Mouse (Mus musculus) heart, adult 8-10 months (tissue): ENCODE measurements at regions not wholly inside any gene's neighbourhood (a gene's known extent, or its start where the extent isn't known, plus 50 kb on each side); places are given as distances from the start of the nearest gene placed in this dataset.

Experiments used
- DNase-seq: peaks from one replicate; pipeline ENCODE4 v3.0.0; 2022; ENCODE audit warnings: low spot score

DNA sequence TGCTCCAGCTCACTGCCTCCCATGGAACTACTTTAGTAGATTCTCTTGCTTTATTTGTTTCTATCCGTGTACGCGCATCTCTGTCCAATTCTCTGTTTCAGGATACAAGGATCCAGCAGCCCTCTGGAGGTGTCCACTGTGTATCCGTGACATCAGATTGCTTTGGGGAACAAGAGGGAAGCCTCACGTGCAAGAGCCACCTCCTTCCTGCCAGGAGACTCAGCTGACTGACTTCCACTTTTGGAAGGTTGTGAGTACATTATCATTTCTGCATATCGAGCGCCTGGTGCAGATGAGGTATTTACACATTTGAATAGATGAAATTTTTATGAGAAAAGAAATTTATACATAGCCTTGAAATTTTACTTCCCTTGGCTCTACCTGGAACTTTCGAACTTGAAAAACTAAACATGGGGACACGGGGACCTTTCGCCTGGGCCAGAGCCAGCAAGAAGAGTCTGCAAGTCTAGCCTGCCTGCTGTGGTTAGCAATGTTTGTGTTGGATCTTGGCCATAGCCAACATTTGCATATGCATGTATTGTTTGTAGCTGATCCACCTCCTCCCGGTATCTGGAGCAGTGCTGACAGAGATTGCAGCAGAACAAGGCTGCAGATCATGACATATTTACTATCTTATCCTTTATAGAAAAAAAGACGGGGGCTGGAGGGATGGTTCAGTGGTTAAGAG lies 74.1 kb upstream of the Zc3h12a start:
- no peak for DNase-seq

- DNase-seq, result no peak
These were observed 73.1 kb upstream of the Zc3h12a start for GRCm38 (mm10) chr4:125200762-125201161.

- DNase-seq, result no peak
These were observed 71.6 kb upstream of the Zc3h12a start for GRCm38 (mm10) chr4:125199281-125199680.

- DNase-seq, result no peak
These were observed 68.3 kb upstream of the Zc3h12a start for GRCm38 (mm10) chr4:125195901-125196435.

- no peak for DNase-seq
These were observed 67.2 kb upstream of the Zc3h12a start for GRCm38 (mm10) chr4:125194722-125195380.

DNA sequence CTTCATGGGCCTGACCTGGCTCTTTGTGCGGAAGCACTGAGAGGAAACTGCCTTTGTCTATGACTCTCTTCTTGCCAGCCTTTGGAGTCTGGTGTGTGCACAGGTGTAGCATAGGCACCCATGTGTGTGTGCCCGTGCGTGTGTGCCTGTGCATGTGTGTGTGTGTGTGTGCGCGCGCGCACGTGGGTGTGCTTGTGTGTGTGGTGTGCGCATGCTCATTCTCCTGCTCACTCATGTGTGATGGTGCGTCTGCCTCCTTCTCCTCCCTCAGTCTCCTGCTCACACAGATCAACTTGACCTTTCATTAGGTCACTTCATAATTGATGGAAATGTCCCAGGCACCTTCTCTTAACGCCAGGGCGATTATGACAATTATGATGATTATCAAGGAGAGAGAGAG lies 66.7 kb upstream of the Zc3h12a start:
- no peak for DNase-seq

DNA sequence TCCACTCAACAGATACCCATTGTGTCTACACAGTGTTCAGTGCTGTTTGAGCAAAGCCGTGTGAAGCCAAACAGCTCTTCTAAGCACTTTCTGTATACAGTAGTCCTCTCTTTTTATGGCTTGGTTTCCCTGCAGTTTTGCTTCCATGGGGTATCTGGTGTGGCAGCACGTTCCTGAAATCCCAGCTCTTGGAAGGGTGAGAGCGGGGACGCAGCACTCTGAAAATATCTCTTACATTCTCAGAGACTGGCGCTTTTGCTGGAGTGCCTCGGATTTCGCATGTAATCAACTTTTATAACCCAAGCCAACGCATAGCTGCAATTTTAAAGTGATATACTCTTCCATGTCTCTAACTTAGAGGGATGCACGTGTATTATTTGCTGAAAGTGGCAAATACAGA lies 64.0 kb upstream of the Zc3h12a start:
- no peak for DNase-seq

- DNase-seq, result no peak
These were observed 63.4 kb upstream of the Zc3h12a start for GRCm38 (mm10) chr4:125191010-125191409.

DNA sequence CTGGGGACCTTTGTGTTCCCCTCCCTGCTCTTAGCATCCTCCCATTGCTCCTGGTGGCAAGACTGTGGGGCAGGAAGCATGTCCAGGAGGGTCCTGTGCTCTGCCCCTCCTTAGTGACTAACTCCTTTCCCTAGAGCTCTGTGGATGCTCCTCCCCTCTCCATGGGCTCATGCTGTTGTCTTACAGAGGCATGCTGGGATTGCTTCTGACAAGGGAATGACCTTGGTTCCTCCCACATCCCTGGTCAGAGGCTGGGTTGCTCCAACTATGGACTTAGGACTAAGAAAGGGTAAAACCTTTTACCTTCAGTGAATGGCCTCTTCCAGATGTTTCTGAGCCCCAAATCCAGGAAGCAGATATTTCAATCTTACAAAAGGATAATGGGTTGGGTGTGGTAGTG lies 62.3 kb upstream of the Zc3h12a start:
- no peak for DNase-seq

- DNase-seq, result no peak
These were observed 58.6 kb upstream of the Zc3h12a start for GRCm38 (mm10) chr4:125186246-125186645.

DNA sequence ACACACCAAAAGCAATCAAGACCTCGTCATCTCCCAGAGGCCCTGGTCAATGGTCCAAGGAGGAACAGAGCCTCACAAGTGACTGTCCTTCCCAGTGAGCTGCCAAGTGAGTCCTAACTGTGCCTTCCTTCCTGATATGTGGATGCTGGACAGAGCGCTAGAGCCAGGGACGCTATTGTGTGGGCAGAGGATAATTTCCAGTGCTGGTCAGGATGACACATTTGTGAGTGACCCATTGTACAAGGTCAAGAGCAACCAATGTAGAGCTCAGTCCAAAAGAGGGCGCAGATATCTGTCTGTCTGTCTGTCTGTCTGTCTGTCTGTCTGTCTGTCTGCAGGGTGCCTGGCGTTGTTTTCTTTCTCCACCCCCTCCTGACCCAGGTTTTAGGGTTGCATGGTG lies 57.4 kb upstream of the Zc3h12a start:
- no peak for DNase-seq

GRCm38 (mm10) chr4:125180947-125181346 lies 53.3 kb upstream of the Zc3h12a start:
- DNase-seq, result no peak

- DNase-seq, result no peak
These were observed 50.9 kb upstream of the Zc3h12a start for GRCm38 (mm10) chr4:125178552-125178951.

GRCm38 (mm10) chr4:125177666-125178065 lies 50.0 kb upstream of the Zc3h12a start:
- DNase-seq, result no peak
